Mouse (Mus musculus): Measurements from ENCODE around the gene Inka2. TPM values are rescaled to one million over a fixed set of nuclear protein-coding genes. Genes with fewer than 3 reads are reported as not detected.

Gene Inka2
- total RNA-seq (2012; rRNA removed) (0.20 and 0.39 TPM in 2 replicates), polyA plus RNA-seq (2012; ENCODE audit: insufficient read depth in 1 of 2, insufficient read length in 2 of 2, low read depth in 1 of 2, low replicate concordance in 2 of 2, missing spikeins in 1 of 2) (under 1 TPM in 1 of 2 experiments, not detected in 1; 0.61 TPM)

DNA sequence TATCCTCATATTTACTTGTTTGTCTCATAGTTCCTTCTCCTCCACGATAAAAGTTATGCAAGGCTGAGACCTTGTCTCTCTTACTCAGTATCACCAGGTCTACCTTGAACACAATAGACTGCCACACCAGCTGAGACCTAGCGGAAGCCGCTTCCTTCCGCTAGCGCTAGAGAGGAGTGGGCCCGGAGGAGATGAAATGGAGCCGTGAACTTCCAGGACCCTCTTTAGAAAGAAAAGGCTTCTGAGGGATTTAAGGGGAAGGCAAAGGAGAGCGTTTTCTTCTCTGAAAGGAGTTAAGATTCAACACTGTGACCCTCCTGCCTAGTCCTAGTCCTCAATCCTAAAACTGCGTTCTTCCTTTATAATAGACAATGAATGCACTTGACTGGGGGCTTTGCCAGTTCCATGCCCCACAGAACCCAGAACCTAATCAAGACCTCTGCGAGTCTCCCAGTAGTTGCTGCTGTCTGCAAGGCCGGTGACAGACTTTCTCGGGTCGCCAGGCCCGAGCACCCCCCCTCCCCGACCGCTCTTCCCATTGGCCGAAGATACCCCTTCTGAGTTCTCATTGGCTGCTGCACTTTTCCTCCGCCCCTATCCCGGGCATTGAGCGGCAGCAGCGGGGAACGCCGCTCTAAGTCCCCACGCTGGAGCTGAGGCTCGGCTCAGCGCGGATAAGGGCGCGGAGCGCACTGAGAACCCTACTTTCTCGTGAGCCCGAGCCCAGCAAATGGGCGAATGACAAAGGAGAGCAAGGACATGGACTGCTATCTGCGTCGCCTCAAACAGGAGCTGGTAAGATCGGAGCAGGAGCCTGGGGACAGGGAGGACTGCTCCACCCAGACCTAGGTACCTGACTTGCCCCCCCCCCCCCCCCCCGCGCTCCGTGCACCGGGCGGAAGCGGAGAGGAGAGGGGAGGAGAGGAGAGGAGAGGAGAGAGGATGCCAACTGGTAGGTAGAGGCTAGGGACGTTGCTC is at the start of gene Inka2:
TSS of gene Inka2 (plus strand) at position 569 of the 978 bp plus-strand sequence.
- no peaks in the 10 kb centered on the region for H3K27me3 ChIP-seq (ENCODE audit: control insufficient read depth in 1 of 2, insufficient read depth in 2 of 2, low read length in 2 of 2)
- H3K27ac ChIP-seq (ENCODE audit: control insufficient read depth, low read depth, low read length), result peak within 1 kb of the TSS; percentile 72
- peak; percentile 95 for DNase-seq (ENCODE audit: low read depth, low spot score)

DNA sequence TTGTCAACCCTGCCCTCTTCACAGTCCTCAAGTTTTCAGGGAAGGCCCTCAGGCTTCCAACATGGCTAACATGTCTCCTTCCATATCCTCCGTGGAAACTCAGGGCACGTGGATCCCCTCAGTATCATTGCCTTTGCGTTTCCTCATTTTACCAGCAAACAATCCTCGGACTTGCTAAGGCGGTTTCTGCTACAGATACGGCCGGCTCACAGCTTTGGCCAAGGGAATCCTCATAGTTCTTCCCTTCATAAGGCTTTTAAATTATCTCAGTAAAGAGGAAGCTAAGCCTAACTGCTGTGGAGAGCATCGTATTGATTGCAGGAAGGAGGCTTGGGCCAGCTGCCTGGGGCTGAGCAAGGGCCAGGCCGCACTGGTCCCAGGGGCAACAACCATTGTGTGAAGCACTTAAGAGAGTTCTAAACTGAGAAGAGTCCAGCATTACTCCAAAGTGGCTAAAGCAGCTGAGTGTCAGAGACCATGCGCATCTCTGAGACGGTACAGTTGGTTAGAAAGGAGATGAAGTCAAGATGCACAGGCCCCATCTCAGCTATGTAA is 49.3 kb upstream of the Inka2 start:
- no peaks in the 10 kb centered on the region for H3K9me3 ChIP-seq (replicated peaks; ENCODE audit: insufficient read depth, low read length)
- TF ChIP-seq CTCF (IDR thresholded peaks at IDR 0.05 in 2 of 3, conservative IDR thresholded peaks at IDR 0.05 in 1 of 3; ENCODE audit: control insufficient read depth in 1 of 3, insufficient read depth in 1 of 3, low read depth in 2 of 3, low read length in 3 of 3, poor library complexity in 1 of 3, severe bottlenecking in 1 of 3) (no peak), POLR2A (IDR thresholded peaks at IDR 0.05; ENCODE audit: control insufficient read depth in 1 of 2, insufficient read depth in 1 of 2, low read depth in 1 of 2, low read length in 2 of 2, poor library complexity in 1 of 2) (no peak), USF1 (IDR thresholded peaks at IDR 0.05; ENCODE audit: low read depth, low read length) (no peak), GABPA (IDR thresholded peaks at IDR 0.05; ENCODE audit: low read depth, low read length) (no peak), UBTF (IDR thresholded peaks at IDR 0.05; ENCODE audit: borderline replicate concordance, insufficient read depth, low read depth, low read length) (no peak), GATA1 (IDR thresholded peaks at IDR 0.05; ENCODE audit: low read depth, low read length) (no peak), JUND (IDR thresholded peaks at IDR 0.05; ENCODE audit: low read depth, low read length) (no peak), POLR2AphosphoS5 (IDR thresholded peaks at IDR 0.05; ENCODE audit: borderline replicate concordance, low read depth, low read length) (no peak), MYB (IDR thresholded peaks at IDR 0.05; ENCODE audit: low read depth, low read length) (no peak), E2F4 (IDR thresholded peaks at IDR 0.05; ENCODE audit: borderline replicate concordance, low read depth, low read length) (no peak), MAX (IDR thresholded peaks at IDR 0.05; ENCODE audit: low read length) (no peak), ETS1 (IDR thresholded peaks at IDR 0.05; ENCODE audit: low read depth, low read length) (no peak), MYC (IDR thresholded peaks at IDR 0.05; ENCODE audit: low read depth, low read length) (no peak), SIN3A (IDR thresholded peaks at IDR 0.05; ENCODE audit: low read length) (no peak), SMC3 (IDR thresholded peaks at IDR 0.05; ENCODE audit: low read depth, low read length) (no peak), KAT2A (conservative IDR thresholded peaks at IDR 0.05; ENCODE audit: low read depth, low read length) (no peak), ZC3H11A (IDR thresholded peaks at IDR 0.05; ENCODE audit: low read depth, low read length) (no peak), NRF1 (IDR thresholded peaks at IDR 0.05; ENCODE audit: insufficient read depth, low read depth, low read length, poor library complexity, severe bottlenecking) (no peak), MEF2A (IDR thresholded peaks at IDR 0.05; ENCODE audit: extremely low read depth, insufficient replicate concordance, low read depth, low read length, poor library complexity, severe bottlenecking) (no peak)

More for the DNA sequence above, at the start of gene Inka2:
- no peak for TF ChIP-seq GABPA (IDR thresholded peaks at IDR 0.05; ENCODE audit: low read depth, low read length)
- no peak for TF ChIP-seq CTCF (IDR thresholded peaks at IDR 0.05 in 2 of 3, conservative IDR thresholded peaks at IDR 0.05 in 1 of 3; ENCODE audit: control insufficient read depth in 1 of 3, insufficient read depth in 1 of 3, low read depth in 2 of 3, low read length in 3 of 3, poor library complexity in 1 of 3, severe bottlenecking in 1 of 3)
- no peak for TF ChIP-seq KAT2A (conservative IDR thresholded peaks at IDR 0.05; ENCODE audit: low read depth, low read length)
- no peak for TF ChIP-seq GATA1 (IDR thresholded peaks at IDR 0.05; ENCODE audit: low read depth, low read length)
- no peak for TF ChIP-seq MYB (IDR thresholded peaks at IDR 0.05; ENCODE audit: low read depth, low read length)
- TF ChIP-seq SMC3 (IDR thresholded peaks at IDR 0.05; ENCODE audit: low read depth, low read length), result no peak
- TF ChIP-seq UBTF (IDR thresholded peaks at IDR 0.05; ENCODE audit: borderline replicate concordance, insufficient read depth, low read depth, low read length), result 0 out of 2 replicates have a peak, but pooled peaks have one; percentile 76
- TF ChIP-seq ZNF384 (IDR thresholded peaks at IDR 0.05; ENCODE audit: low read depth, low read length), result no peak
- TF ChIP-seq NELFE (IDR thresholded peaks at IDR 0.05; ENCODE audit: low read depth, low read length), result peak; percentile 48
- TF ChIP-seq POLR2A (IDR thresholded peaks at IDR 0.05; ENCODE audit: control insufficient read depth in 1 of 2, insufficient read depth in 1 of 2, low read depth in 1 of 2, low read length in 2 of 2, poor library complexity in 1 of 2), result peak; percentile 39 to 69; a peak in 3 of 4 replicates
- peak; percentile 23; the same call in 1 of the 2 replicates for TF ChIP-seq TCF12 (IDR thresholded peaks at IDR 0.05; ENCODE audit: low read depth, low read length)
- TF ChIP-seq TBP (IDR thresholded peaks at IDR 0.05; ENCODE audit: low read depth, low read length), result peak; percentile 71
- H3K9me3 ChIP-seq (replicated peaks; ENCODE audit: insufficient read depth, low read length), result no peaks in the 10 kb centered on the region
- H3K4me1 ChIP-seq (ENCODE audit: control insufficient read depth in 1 of 2, insufficient read depth in 2 of 2, low read length in 2 of 2), result peaks cover 16 to 44% of the 10 kb centered on the region in 2 experiments
- H3K36me3 ChIP-seq (ENCODE audit: control insufficient read depth in 1 of 2, insufficient read depth in 2 of 2, low read length in 2 of 2), result peaks cover 0 to 21% of the 10 kb centered on the region in 2 experiments; a peak in 2 of 4 replicates
- peak within 1 kb of the TSS; percentile 74 for H3K9ac ChIP-seq (ENCODE audit: control insufficient read depth, low read depth, low read length, poor library complexity, severe bottlenecking)
- peak within 1 kb of the TSS; percentile 54 to 62 for H3K4me3 ChIP-seq (ENCODE audit: control insufficient read depth in 1 of 2, insufficient read depth in 1 of 2, low read depth in 2 of 2, low read length in 2 of 2)
- H3K79me2 ChIP-seq (ENCODE audit: control insufficient read depth, insufficient read depth, low read length, poor library complexity), result no peaks in the 10 kb centered on the region

More for the DNA sequence above, 49.3 kb upstream of the Inka2 start:
- Histone ChIP-seq H3K4me3 (ENCODE audit: control insufficient read depth in 1 of 2, insufficient read depth in 1 of 2, low read depth in 2 of 2, low read length in 2 of 2) (no peak overlapping the region), H3K9ac (ENCODE audit: control insufficient read depth, low read depth, low read length, poor library complexity, severe bottlenecking) (no peak overlapping the region), H3K36me3 (ENCODE audit: control insufficient read depth in 1 of 2, insufficient read depth in 2 of 2, low read length in 2 of 2) (no peaks in the 10 kb centered on the region), H3K79me2 (ENCODE audit: control insufficient read depth, insufficient read depth, low read length, poor library complexity) (no peaks in the 10 kb centered on the region), H3K27me3 (ENCODE audit: control insufficient read depth in 1 of 2, insufficient read depth in 2 of 2, low read length in 2 of 2) (no peaks in the 10 kb centered on the region; a peak in 3 of 4 replicates), H3K27ac (ENCODE audit: control insufficient read depth, low read depth, low read length) (no peak overlapping the region), H3K4me1 (ENCODE audit: control insufficient read depth in 1 of 2, insufficient read depth in 2 of 2, low read length in 2 of 2) (no peaks in the 10 kb centered on the region)
- no peak for DNase-seq (ENCODE audit: low read depth, low spot score)

Data from MEL (cell line).